In the genomic region with DNA sequence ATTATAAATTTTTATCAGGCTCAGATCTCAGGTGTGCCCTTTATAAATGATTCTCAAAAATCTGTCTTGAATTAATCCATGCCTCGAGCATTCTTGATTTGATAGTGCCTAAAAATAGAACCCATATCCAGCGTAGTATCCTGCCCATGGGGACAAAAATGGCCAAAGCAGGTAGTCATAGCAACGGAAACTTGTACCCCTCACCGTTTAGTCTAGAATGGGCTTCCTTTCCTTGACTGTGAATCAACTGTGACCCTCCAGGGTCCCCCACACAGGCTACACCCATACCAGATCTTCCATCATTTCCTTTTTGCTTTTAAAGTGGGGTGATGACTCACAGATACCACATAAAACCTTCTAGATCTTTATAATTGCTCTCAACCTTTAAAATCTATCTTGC, we compare ENCODE assay signal across 23 mouse cellular contexts.
DNase-seq lines count a peak whose midpoint lies in the region; ATAC-seq and TF ChIP-seq lines count a peak whose summit lies in the region.
"Had no signal": no experiment of that assay in that cellular context is flagged by ENCODE, and none has a peak within 500 bp of the region (broad histone marks: within the 10 kb centered on the region; RNA-seq: fewer than 3 reads in every experiment).

No protein-coding gene starts in this region.

- H3K9ac ChIP-seq in hindbrain, embryonic 15.5 days = no peak overlapping the region
- no peak overlapping the region for H3K9ac ChIP-seq in hindbrain, embryonic 12.5 days
- no peak overlapping the region for H3K9ac ChIP-seq in midbrain, embryonic 14.5 days (replicated peaks; ENCODE audit: low read length)
- H3K9ac ChIP-seq: embryonic facial prominence, embryonic 12.5 days; embryonic facial prominence, embryonic 15.5 days; forebrain, embryonic 12.5 days; forebrain, embryonic 15.5 days had no signal

- no peak for TF ChIP-seq CTCF in C2C12 (IDR thresholded peaks at IDR 0.05; ENCODE audit: control insufficient read depth, insufficient read depth, insufficient read length)
- no peak for TF ChIP-seq CTCF in brain, embryonic 14.5 days (IDR thresholded peaks at IDR 0.05; ENCODE audit: borderline replicate concordance, extremely low read depth, insufficient read depth, insufficient read length)
- no peak for TF ChIP-seq CTCF in layer of hippocampus, adult 2 months (conservative IDR thresholded peaks at IDR 0.05)

- H3K79me3 ChIP-seq in C2C12 (ENCODE audit: low read depth) = no peaks in the 10 kb centered on the region

- no peak overlapping the region for H3K27ac ChIP-seq in hindbrain, embryonic 15.5 days (replicated peaks)
- no peak overlapping the region for H3K27ac ChIP-seq in hindbrain, embryonic 12.5 days
- H3K27ac ChIP-seq in midbrain, embryonic 14.5 days (replicated peaks; ENCODE audit: low read depth, low read length) = no peak overlapping the region
- no peak overlapping the region for H3K27ac ChIP-seq in midbrain, embryonic 10.5 days (replicated peaks)
- H3K27ac ChIP-seq in layer of hippocampus, adult 2 months = no peak overlapping the region
- H3K27ac ChIP-seq: embryonic facial prominence, embryonic 12.5 days; embryonic facial prominence, embryonic 15.5 days; forebrain, embryonic 12.5 days; forebrain, embryonic 15.5 days had no signal

- no peaks in the 10 kb centered on the region for H3K27me3 ChIP-seq in hindbrain, embryonic 15.5 days
- H3K27me3 ChIP-seq in hindbrain, embryonic 12.5 days = no peaks in the 10 kb centered on the region
- H3K27me3 ChIP-seq in midbrain, embryonic 14.5 days (ENCODE audit: control insufficient read depth, insufficient read depth, low read length) = no peaks in the 10 kb centered on the region
- no peaks in the 10 kb centered on the region for H3K27me3 ChIP-seq in midbrain, embryonic 10.5 days (ENCODE audit: low read depth, poor library complexity, severe bottlenecking)
- H3K27me3 ChIP-seq in C2C12 (ENCODE audit: control insufficient read depth, insufficient read depth, insufficient read length) = no peaks in the 10 kb centered on the region
- H3K27me3 ChIP-seq: embryonic facial prominence, embryonic 12.5 days; embryonic facial prominence, embryonic 15.5 days; forebrain, embryonic 12.5 days; forebrain, embryonic 15.5 days had no signal

- no peaks in the 10 kb centered on the region for H3K9me3 ChIP-seq in hindbrain, embryonic 15.5 days
- no peaks in the 10 kb centered on the region for H3K9me3 ChIP-seq in hindbrain, embryonic 12.5 days (replicated peaks)
- no peaks in the 10 kb centered on the region for H3K9me3 ChIP-seq in midbrain, embryonic 14.5 days (ENCODE audit: control insufficient read depth, low read length)
- H3K9me3 ChIP-seq in midbrain, embryonic 10.5 days (replicated peaks) = no peaks in the 10 kb centered on the region
- H3K9me3 ChIP-seq: embryonic facial prominence, embryonic 12.5 days; embryonic facial prominence, embryonic 15.5 days; forebrain, embryonic 12.5 days; forebrain, embryonic 15.5 days had no signal

- TF ChIP-seq POLR2A in brain, embryonic 14.5 days (IDR thresholded peaks at IDR 0.05; ENCODE audit: borderline replicate concordance, extremely low read depth, insufficient read depth, insufficient read length, poor library complexity, severe bottlenecking) = no peak

- no peak overlapping the region for H3K4me2 ChIP-seq in hindbrain, embryonic 15.5 days
- no peak overlapping the region for H3K4me2 ChIP-seq in hindbrain, embryonic 12.5 days (replicated peaks)
- no peak overlapping the region for H3K4me2 ChIP-seq in midbrain, embryonic 14.5 days (ENCODE audit: low read length)
- H3K4me2 ChIP-seq: embryonic facial prominence, embryonic 12.5 days; embryonic facial prominence, embryonic 15.5 days; forebrain, embryonic 12.5 days; forebrain, embryonic 15.5 days; heart, embryonic 11.5 days had no signal

- peak; percentile 56 for ATAC-seq in hindbrain, embryonic 15.5 days (ENCODE audit: low FRiP score, low read depth)
- no peak for ATAC-seq in hindbrain, embryonic 12.5 days (ENCODE audit: low FRiP score)
- ATAC-seq in midbrain, embryonic 14.5 days (ENCODE audit: low FRiP score, low TSS enrichment) = no peak
- ATAC-seq: forebrain, embryonic 15.5 days; inflammation-experienced regulatory T-cells, adult 6 months; intestine, embryonic 16.5 days had no signal

- H3K4me3 ChIP-seq in hindbrain, embryonic 15.5 days = no peak overlapping the region
- H3K4me3 ChIP-seq in hindbrain, embryonic 12.5 days = no peak overlapping the region
- H3K4me3 ChIP-seq in midbrain, embryonic 14.5 days (replicated peaks; ENCODE audit: low read depth, low read length) = no peak overlapping the region
- H3K4me3 ChIP-seq in midbrain, embryonic 10.5 days = no peak overlapping the region
- no peak overlapping the region for H3K4me3 ChIP-seq in C2C12 (ENCODE audit: insufficient read depth, poor library complexity, severe bottlenecking)
- H3K4me3 ChIP-seq in layer of hippocampus, adult 2 months = no peak overlapping the region
- H3K4me3 ChIP-seq: embryonic facial prominence, embryonic 12.5 days; embryonic facial prominence, embryonic 15.5 days; erythroblast, embryonic 14.5 days; forebrain, embryonic 12.5 days; forebrain, embryonic 15.5 days had no signal

- no peaks in the 10 kb centered on the region for H3K79me2 ChIP-seq in C2C12 (ENCODE audit: control insufficient read depth, insufficient read depth)

- DNase-seq in midbrain, embryonic 14.5 days = peak; percentile 11
- no peak for DNase-seq in midbrain, embryonic 10.5 days (ENCODE audit: low spot score)
- DNase-seq in brain, embryonic 14.5 days (ENCODE audit: low read depth) = peak; percentile 6
- no peak for DNase-seq in layer of hippocampus, adult 2 months (ENCODE audit: low spot score in 2 of 2)
- DNase-seq: adrenal gland, postnatal 10 days; adrenal gland, postnatal 36 days; cerebellum, adult 11 months; cerebellum, adult 2 months; cerebellum, adult 9-11 months; cerebellum, postnatal 25 days; gastrocnemius, postnatal 25 days; kidney, adult 18-20 months had no signal

- H3K4me1 ChIP-seq in hindbrain, embryonic 15.5 days (replicated peaks) = no peaks in the 10 kb centered on the region
- no peaks in the 10 kb centered on the region for H3K4me1 ChIP-seq in hindbrain, embryonic 12.5 days
- H3K4me1 ChIP-seq in midbrain, embryonic 14.5 days (ENCODE audit: control insufficient read depth, insufficient read depth, low read length) = no peaks in the 10 kb centered on the region
- H3K4me1 ChIP-seq in midbrain, embryonic 10.5 days = no peaks in the 10 kb centered on the region
- H3K4me1 ChIP-seq: embryonic facial prominence, embryonic 12.5 days; embryonic facial prominence, embryonic 15.5 days; forebrain, embryonic 12.5 days; forebrain, embryonic 15.5 days had no signal

- 62% methylated on average over 4 of the region's 4 CpGs for WGBS in hindbrain, embryonic 15.5 days
- WGBS in hindbrain, embryonic 12.5 days = 72% methylated on average over 4 of the region's 4 CpGs
- 66% methylated on average over 4 of the region's 4 CpGs for WGBS in midbrain, embryonic 14.5 days
- 88% methylated on average over 4 of the region's 4 CpGs for WGBS in midbrain, embryonic 10.5 days

- no peak overlapping the region for H3ac ChIP-seq in C2C12 (ENCODE audit: control insufficient read depth, insufficient read length, low read depth)

- no peaks in the 10 kb centered on the region for H3K36me3 ChIP-seq in hindbrain, embryonic 15.5 days
- H3K36me3 ChIP-seq in hindbrain, embryonic 12.5 days = no peaks in the 10 kb centered on the region
- H3K36me3 ChIP-seq in midbrain, embryonic 14.5 days (ENCODE audit: control insufficient read depth, insufficient read depth, low read length) = no peaks in the 10 kb centered on the region
- no peaks in the 10 kb centered on the region for H3K36me3 ChIP-seq in midbrain, embryonic 10.5 days
- peaks cover 5% of the 10 kb centered on the region for H3K36me3 ChIP-seq in C2C12 (ENCODE audit: control insufficient read depth, insufficient read depth)
- H3K36me3 ChIP-seq: embryonic facial prominence, embryonic 12.5 days; embryonic facial prominence, embryonic 15.5 days; forebrain, embryonic 12.5 days; forebrain, embryonic 15.5 days had no signal

TF ChIP-seq in C2C12, 6 proteins besides CTCF, POLR2A, EP300 and RAD21:
- TF ChIP-seq FOSL1 (IDR thresholded peaks at IDR 0.05; ENCODE audit: insufficient read depth, low read length, poor library complexity, severe bottlenecking) = peak; percentile 7
- no peak for TF ChIP-seq MAX (IDR thresholded peaks at IDR 0.05)

Comparison
In these comparisons a context has a peak if more than half of its experiments do, and no peak if none do; other contexts are left out.
1. DNase-seq: peak in midbrain, embryonic 14.5 days (single experiment) and brain, embryonic 14.5 days (single experiment); none in midbrain, embryonic 10.5 days (single experiment) and layer of hippocampus, adult 2 months (0 of 2).